Mouse (Mus musculus) liver, embryonic 16.5 days (tissue): ENCODE measurements around the gene Avpr1b. TPM values are rescaled to one million over a fixed set of nuclear protein-coding genes. Genes with fewer than 3 reads are reported as not detected.
"Not testable (repeated sequence)": the region's sequence is repeated elsewhere in the genome, so short reads cannot be mapped to it uniquely, and the experiment has no call there.

ENCODE experiments used
- ATAC-seq: fragments of 200-750 bp; cut with Nextera tagmentation; 2 replicates; pipeline ENCODE4 v1.8.0; 2017; ENCODE audit warnings: low read depth, mild to moderate bottlenecking, moderate number of reproducible peaks, moderate library complexity
- H3K27ac ChIP-seq: fragments of 300-500 bp; sonication (generic); 2 replicates; pipeline ENCODE4 v1.5.1; 2014; ENCODE audit warnings: mild to moderate bottlenecking, low read length
- H3K27me3 ChIP-seq: fragments of 300-500 bp; sonication (generic); 2 replicates; pipeline ENCODE4 v1.6.1; 2014; ENCODE audit warnings: low read depth, low read length, mixed read lengths; ENCODE audit not compliant: control insufficient read depth, insufficient read depth
- H3K36me3 ChIP-seq: fragments of 300-500 bp; sonication (generic); 2 replicates; pipeline ENCODE4 v1.6.1; 2014; ENCODE audit warnings: mild to moderate bottlenecking; ENCODE audit not compliant: control insufficient read depth, insufficient read depth
- H3K4me1 ChIP-seq: fragments of 300-500 bp; sonication (generic); 2 replicates; pipeline ENCODE4 v1.6.1; 2014; ENCODE audit warnings: low read depth, low read length, mixed read lengths; ENCODE audit not compliant: control insufficient read depth
- H3K4me2 ChIP-seq: fragments of 300-500 bp; sonication (generic); 2 replicates; pipeline ENCODE4 v1.6.1; 2014; ENCODE audit warnings: low read depth, low read length, mixed read lengths
- H3K4me3 ChIP-seq: fragments of 300-500 bp; sonication (generic); 2 replicates; pipeline ENCODE4 v1.5.1; 2014; ENCODE audit warnings: low read depth, mild to moderate bottlenecking, low read length
- H3K9ac ChIP-seq: fragments of 300-500 bp; sonication (generic); 2 replicates; pipeline ENCODE4 v1.6.1; 2014; ENCODE audit warnings: low read depth, low read length
- H3K9me3 ChIP-seq: fragments of 300-500 bp; sonication (generic); replicated peaks from 2 replicates; pipeline ENCODE4 v1.6.1; 2016; ENCODE audit warnings: low read length; ENCODE audit not compliant: control insufficient read depth
- WGBS: fragments of 180-500 bp; shearing (Covaris S2); extraction: QIAGEN DNeasy Blood & Tissue Kit; methylation state at CpG from one replicate; pipeline ENCODE4 v1.1.7; 2014; ENCODE audit not compliant: insufficient replicate concordance; 5-methylcytosine and 5-hydroxymethylcytosine counted together
- polyA plus RNA-seq: library from polyadenylated mRNA; unstranded; fragments of >200 nt; fragmentation: Nextera tagmentation; extraction: Ambion mirVana; gene quantifications from 2 replicates; pipeline ENCODE4 v1.2.1, GENCODE M21; 2015

Gene Avpr1b
- polyA plus RNA-seq, result not detected in 2 replicates

- Histone ChIP-seq H3K4me1 (no peaks in the 10 kb centered on the region), H3K9me3 (no peaks in the 10 kb centered on the region), H3K9ac (no peak within 1 kb of the TSS), H3K4me3 (no peak within 1 kb of the TSS), H3K27me3 (peaks cover 7% of the 10 kb centered on the region; the same call in 1 of the 2 replicates), H3K4me2 (no peak within 1 kb of the TSS), H3K36me3 (no peaks in the 10 kb centered on the region), H3K27ac (no peak within 1 kb of the TSS)
- WGBS, result 25% methylated on average over 12 of the region's 12 CpGs
- ATAC-seq, result no peak
Observed at GRCm38 (mm10) chr1:131598905-131599304, at the start of gene Avpr1b. Gene Avpr1b, plus strand, starts transcription at chr1:131599239.

DNA sequence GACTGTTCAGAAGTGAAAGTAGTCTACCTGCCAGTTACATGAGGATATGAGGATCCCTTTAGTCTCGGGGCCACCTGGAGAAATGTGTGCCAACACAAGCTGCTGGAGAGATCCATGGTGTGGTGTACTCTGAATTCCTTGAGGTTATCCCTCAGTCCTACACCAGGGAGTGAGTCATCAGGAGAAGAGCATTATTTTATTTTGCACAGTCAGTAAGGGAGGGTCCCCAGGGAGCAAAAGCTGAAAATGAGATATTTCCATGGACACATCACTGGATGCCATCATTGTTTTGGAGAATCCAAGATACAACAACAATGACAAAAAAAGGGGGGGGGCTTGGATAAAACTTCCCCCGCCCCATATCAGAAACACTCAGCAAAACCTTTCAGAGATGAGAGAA lies 47.1 kb upstream of the Avpr1b start:
- no peaks in the 10 kb centered on the region for H3K27me3 ChIP-seq
- H3K27ac ChIP-seq, result no peak overlapping the region
- H3K9ac ChIP-seq, result no peak overlapping the region
- H3K9me3 ChIP-seq, result no peaks in the 10 kb centered on the region
- WGBS, result 42% methylated on average over 2 of the region's 2 CpGs
- no peak overlapping the region for H3K4me3 ChIP-seq
- no peaks in the 10 kb centered on the region for H3K4me1 ChIP-seq
- no peak for ATAC-seq
- H3K4me2 ChIP-seq, result no peak overlapping the region
- no peaks in the 10 kb centered on the region for H3K36me3 ChIP-seq

- Histone ChIP-seq H3K4me2 (no peak overlapping the region), H3K4me1 (no peaks in the 10 kb centered on the region), H3K9ac (no peak overlapping the region), H3K36me3 (no peaks in the 10 kb centered on the region), H3K27ac (no peak overlapping the region), H3K9me3 (no peaks in the 10 kb centered on the region), H3K27me3 (no peaks in the 10 kb centered on the region), H3K4me3 (no peak overlapping the region)
- no peak for ATAC-seq
Observed at GRCm38 (mm10) chr1:131553428-131553827, 45.6 kb upstream of the Avpr1b start.

GRCm38 (mm10) chr1:131555042-131555812 lies 43.8 kb upstream of the Avpr1b start:
- Histone ChIP-seq H3K9ac (no peak overlapping the region), H3K4me3 (no peak overlapping the region), H3K4me2 (no peak overlapping the region), H3K4me1 (no peaks in the 10 kb centered on the region), H3K27ac (no peak overlapping the region), H3K36me3 (no peaks in the 10 kb centered on the region), H3K27me3 (no peaks in the 10 kb centered on the region), H3K9me3 (no peaks in the 10 kb centered on the region)
- ATAC-seq, result 0 out of 2 replicates have a peak, but pooled peaks have one; percentile 27
- 5% methylated on average over 13 of the region's 13 CpGs for WGBS

GRCm38 (mm10) chr1:131560500-131560899 lies 38.5 kb upstream of the Avpr1b start:
- Histone ChIP-seq H3K27me3 (no peaks in the 10 kb centered on the region), H3K4me1 (no peaks in the 10 kb centered on the region), H3K9me3 (no peaks in the 10 kb centered on the region), H3K4me3 (no peak overlapping the region), H3K27ac (no peak overlapping the region), H3K36me3 (no peaks in the 10 kb centered on the region), H3K9ac (no peak overlapping the region), H3K4me2 (no peak overlapping the region)
- ATAC-seq, result no peak

DNA sequence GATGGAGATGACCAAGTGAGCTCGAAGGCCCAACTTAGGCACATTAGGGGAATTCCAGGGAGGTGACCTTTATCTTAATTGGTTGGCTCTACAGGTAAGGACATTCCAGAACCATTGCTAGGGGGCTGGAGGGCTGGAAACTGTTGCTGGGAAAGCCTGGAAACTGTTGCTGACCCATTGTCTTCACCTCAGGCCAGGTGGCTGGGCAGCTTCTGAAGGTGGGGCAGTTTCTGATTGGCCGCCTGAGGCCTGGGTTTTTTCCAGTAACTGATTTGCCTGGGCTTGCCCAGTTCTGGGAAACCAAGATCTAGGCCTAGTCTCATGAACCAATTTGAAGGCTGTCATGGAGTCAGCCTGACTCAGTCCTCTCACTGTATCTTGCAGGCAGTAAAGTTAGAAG lies 37.0 kb upstream of the Avpr1b start:
- Histone ChIP-seq H3K36me3 (no peaks in the 10 kb centered on the region), H3K4me1 (no peaks in the 10 kb centered on the region), H3K4me2 (no peak overlapping the region), H3K9me3 (no peaks in the 10 kb centered on the region), H3K27ac (no peak overlapping the region), H3K27me3 (no peaks in the 10 kb centered on the region), H3K9ac (no peak overlapping the region), H3K4me3 (no peak overlapping the region)
- WGBS, result 53% methylated on average over 2 of the region's 2 CpGs
- ATAC-seq, result no peak

GRCm38 (mm10) chr1:131566056-131566455 lies 33.0 kb upstream of the Avpr1b start:
- WGBS, result 16% methylated on average over 11 of the region's 11 CpGs
- H3K27ac ChIP-seq, H3K4me3 ChIP-seq, H3K4me1 ChIP-seq, H3K27me3 ChIP-seq, H3K9ac ChIP-seq, H3K9me3 ChIP-seq, ATAC-seq, H3K36me3 ChIP-seq: not testable (repeated sequence)
- peak overlapping the region; percentile 30; the same call in 1 of the 2 replicates for H3K4me2 ChIP-seq

DNA sequence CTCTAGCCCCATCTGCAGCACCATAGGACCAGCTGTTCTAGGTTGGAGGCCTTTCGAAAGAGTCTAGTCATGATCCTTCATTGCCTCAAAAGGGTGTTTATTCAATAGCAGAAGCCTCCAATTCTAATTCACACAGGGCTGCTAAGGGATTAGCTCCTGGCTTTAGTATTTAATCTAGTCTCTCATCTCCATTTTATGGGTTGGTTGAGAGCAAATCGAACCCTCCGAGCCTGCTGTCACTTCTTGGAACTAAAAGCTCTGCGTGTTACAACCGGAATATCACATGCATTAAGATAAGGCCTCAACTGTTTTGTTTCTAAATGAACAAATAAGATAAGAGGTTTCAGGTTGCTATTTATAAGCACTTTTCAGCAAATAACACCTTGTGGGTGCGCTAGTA lies 29.3 kb upstream of the Avpr1b start:
- Histone ChIP-seq H3K4me1 (no peaks in the 10 kb centered on the region), H3K27ac (no peak overlapping the region), H3K4me3 (no peak overlapping the region), H3K9me3 (no peaks in the 10 kb centered on the region), H3K9ac (no peak overlapping the region), H3K36me3 (no peaks in the 10 kb centered on the region), H3K4me2 (no peak overlapping the region), H3K27me3 (no peaks in the 10 kb centered on the region)
- WGBS, result 60% methylated on average over 6 of the region's 6 CpGs
- no peak for ATAC-seq

DNA sequence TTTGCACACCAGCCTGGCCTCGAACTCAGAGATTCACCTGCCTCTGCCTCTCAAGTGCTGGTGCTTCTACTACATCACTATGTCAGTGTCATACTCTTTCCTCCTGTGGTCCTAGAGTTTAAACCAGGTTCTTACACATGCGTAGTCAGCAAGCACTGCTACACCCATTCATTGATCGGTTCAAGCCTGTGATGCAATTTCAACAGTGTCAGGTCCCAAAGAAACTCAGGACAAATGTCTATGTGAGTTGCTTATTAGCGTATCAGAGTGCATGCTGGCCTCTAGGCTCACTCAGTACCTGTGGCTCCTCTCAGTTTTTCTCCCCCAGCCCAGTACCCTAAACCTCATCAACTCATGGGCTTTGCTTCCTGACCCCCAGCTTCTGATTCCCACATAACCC lies 28.6 kb upstream of the Avpr1b start:
- ATAC-seq, result peak; percentile 52
- H3K36me3 ChIP-seq, result no peaks in the 10 kb centered on the region
- H3K27me3 ChIP-seq, result no peaks in the 10 kb centered on the region
- H3K4me3 ChIP-seq, result no peak overlapping the region
- no peaks in the 10 kb centered on the region for H3K4me1 ChIP-seq
- H3K4me2 ChIP-seq, result no peak overlapping the region
- 63% methylated on average over 4 of the region's 4 CpGs for WGBS
- no peak overlapping the region for H3K27ac ChIP-seq
- H3K9ac ChIP-seq, result no peak overlapping the region
- H3K9me3 ChIP-seq, result no peaks in the 10 kb centered on the region
